Mouse (Mus musculus) E14TG2a.4 (cell line): ENCODE measurements around the gene Col11a2.

ENCODE experiments used
- CTCF ChIP-seq: conservative IDR thresholded peaks from 2 replicates; pipeline ENCODE4 v1.5.1; 2014; ENCODE audit warnings: low read length
- NANOG ChIP-seq: IDR thresholded peaks from 2 replicates; pipeline ENCODE4 v1.6.1; 2014; ENCODE audit warnings: borderline replicate concordance, low read length, mixed read lengths
- POU5F1 ChIP-seq: IDR thresholded peaks from 2 replicates; pipeline ENCODE4 v1.6.1; 2014; ENCODE audit warnings: low read length, borderline replicate concordance

DNA sequence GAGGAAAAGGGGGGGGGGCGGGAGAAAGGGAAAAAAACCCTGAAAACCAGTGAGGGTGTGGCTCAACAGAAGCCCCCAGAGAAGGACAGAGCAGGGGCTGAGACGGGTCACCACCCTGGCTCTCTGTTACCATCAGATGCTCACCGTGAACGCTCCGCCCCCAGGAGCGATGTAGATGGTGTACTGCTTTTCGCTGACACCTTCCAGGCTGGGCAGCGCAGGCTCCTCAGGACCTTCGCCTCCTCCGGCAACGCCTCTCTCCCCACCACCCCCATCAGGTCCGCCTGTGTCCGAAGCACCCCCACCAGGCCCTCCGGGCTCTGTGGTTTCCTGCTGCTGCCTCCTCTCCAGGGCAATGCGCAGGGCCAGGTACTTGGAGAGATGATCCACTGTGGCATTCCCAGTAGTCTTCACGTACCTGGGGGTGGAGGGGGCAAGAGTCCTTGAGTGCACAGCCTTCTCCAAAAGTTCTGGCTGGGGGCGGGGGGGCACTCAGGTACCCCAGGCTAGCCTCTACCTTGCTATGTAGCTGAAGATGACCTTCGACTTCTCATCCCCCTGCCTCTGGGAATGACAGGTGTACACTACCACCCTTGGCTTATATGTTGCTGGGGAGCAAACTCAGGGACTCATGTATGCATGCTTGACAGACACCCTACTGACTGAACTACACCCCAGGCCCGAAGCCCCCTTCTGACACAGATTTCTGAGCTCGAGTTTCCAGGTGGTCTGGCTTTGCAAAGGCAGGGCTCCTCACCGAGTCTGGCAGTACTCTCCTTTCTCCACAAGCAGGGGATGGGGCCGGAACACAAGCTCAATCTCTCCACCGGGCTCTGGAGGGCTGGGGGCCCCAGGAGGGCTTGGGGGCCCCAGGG lies 17.5 kb upstream of the Col11a2 start:
- TF ChIP-seq CTCF (no peak), NANOG (no peak), POU5F1 (no peak)
